ENCODE assay signal across 8 mouse cellular contexts in the genomic region with DNA sequence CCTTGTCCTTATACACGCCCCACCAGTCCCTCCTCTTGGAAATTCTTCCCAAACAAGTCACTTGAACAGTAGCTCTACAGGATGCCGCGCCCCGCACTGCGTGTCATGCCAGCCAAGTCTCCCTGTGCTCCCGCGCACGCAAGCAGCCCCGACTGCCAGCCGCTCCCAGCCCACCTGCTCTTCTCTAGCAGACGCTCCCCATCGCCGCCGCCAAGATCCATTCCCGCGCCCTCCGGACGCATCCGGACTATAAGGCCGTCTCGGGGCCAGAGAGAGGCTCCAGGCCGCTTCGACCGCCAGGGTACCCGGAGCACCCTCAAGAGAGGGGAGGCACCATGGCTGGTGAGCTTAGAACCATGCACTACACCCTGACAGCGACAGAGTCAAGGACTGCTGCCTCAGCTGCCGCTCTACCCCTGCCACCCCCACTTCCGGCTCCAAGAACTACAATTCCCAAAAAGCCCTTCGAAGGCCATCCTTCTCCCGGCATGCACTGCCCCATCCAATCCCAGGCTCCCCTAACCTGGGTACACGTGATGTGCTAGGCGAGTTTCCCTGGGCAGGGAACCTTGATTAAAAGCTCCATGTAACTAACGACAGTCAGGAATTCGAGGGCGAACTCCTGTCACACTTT. TPM values are rescaled to one million over a fixed set of nuclear protein-coding genes. Genes with fewer than 3 reads are reported as not detected.
DNase-seq lines count a peak whose midpoint lies in the region; ATAC-seq and TF ChIP-seq lines count a peak whose summit lies in the region.

No protein-coding gene starts in this region.

- peak overlapping the region; percentile 37 for H3K27ac ChIP-seq in bone marrow macrophage, adult 2 months (ENCODE audit: insufficient read depth, low read depth, low read length)
- H3K27ac ChIP-seq in embryonic fibroblast, embryonic 13.5 days (ENCODE audit: insufficient read depth, low read length): peak overlapping the region; percentile 80
- peak overlapping the region; percentile 55; the same call in 1 of the 2 replicates for H3K27ac ChIP-seq in kidney, embryonic 14.5 days (ENCODE audit: low read depth, low read length)
- H3K27ac ChIP-seq in limb, embryonic 15.5 days: peak overlapping the region; percentile 88

- peaks cover 5% of the 10 kb centered on the region; the same call in 1 of the 2 replicates for H3K36me3 ChIP-seq in kidney, embryonic 14.5 days (ENCODE audit: control insufficient read depth, insufficient read depth, low read length)
- peaks cover 5% of the 10 kb centered on the region; the same call in 1 of the 2 replicates for H3K36me3 ChIP-seq in limb, embryonic 15.5 days

- no peaks in the 10 kb centered on the region for H3K9me3 ChIP-seq in kidney, embryonic 14.5 days (ENCODE audit: control insufficient read depth, low read length)
- no peaks in the 10 kb centered on the region for H3K9me3 ChIP-seq in limb, embryonic 15.5 days

- peaks cover 11% of the 10 kb centered on the region for H3K4me1 ChIP-seq in bone marrow macrophage, adult 2 months (ENCODE audit: control insufficient read depth, insufficient read depth, low read length)
- 0 out of 2 replicates have a peak, but pooled peaks cover 2% of the 10 kb centered on the region for H3K4me1 ChIP-seq in embryonic fibroblast, embryonic 13.5 days (ENCODE audit: control insufficient read depth, insufficient read depth, low read length)
- H3K4me1 ChIP-seq in kidney, embryonic 14.5 days (ENCODE audit: control insufficient read depth, insufficient read depth, low read length): peaks cover 14% of the 10 kb centered on the region
- peaks cover 17% of the 10 kb centered on the region for H3K4me1 ChIP-seq in limb, embryonic 15.5 days

- under 1% methylated on average over 35 of the region's 35 CpGs for WGBS in kidney, embryonic 14.5 days
- WGBS in limb, embryonic 15.5 days: under 1% methylated on average over 35 of the region's 35 CpGs

- H3K9ac ChIP-seq in kidney, embryonic 14.5 days (ENCODE audit: low read depth, low read length): peak overlapping the region; percentile 71
- peak overlapping the region; percentile 74 for H3K9ac ChIP-seq in limb, embryonic 15.5 days

- peak overlapping the region; percentile 79 for H3K4me3 ChIP-seq in bone marrow macrophage, adult 2 months (ENCODE audit: insufficient read depth, low read length)
- H3K4me3 ChIP-seq in embryonic fibroblast, embryonic 13.5 days (ENCODE audit: insufficient read depth, low read length): peak overlapping the region; percentile 93
- H3K4me3 ChIP-seq in kidney, embryonic 14.5 days (ENCODE audit: low read length): peak overlapping the region; percentile 87
- peak overlapping the region; percentile 94 for H3K4me3 ChIP-seq in limb, embryonic 15.5 days

- peak; percentile 97 for ATAC-seq in kidney, embryonic 14.5 days (ENCODE audit: low FRiP score, low TSS enrichment)
- peak; percentile 97 for ATAC-seq in limb, embryonic 15.5 days (ENCODE audit: insufficient number of reproducible peaks, low FRiP score, low TSS enrichment, low read depth)

- TF ChIP-seq POLR2A in bone marrow macrophage, adult 2 months (IDR thresholded peaks at IDR 0.05; ENCODE audit: borderline replicate concordance, low read depth, low read length): no peak
- TF ChIP-seq POLR2A in embryonic fibroblast, embryonic 13.5 days (IDR thresholded peaks at IDR 0.05; ENCODE audit: low read depth, low read length): peak; percentile 88

- no peak for TF ChIP-seq CTCF in bone marrow macrophage, adult 2 months (IDR thresholded peaks at IDR 0.05; ENCODE audit: low read depth, low read length)
- TF ChIP-seq CTCF in embryonic fibroblast, embryonic 13.5 days (IDR thresholded peaks at IDR 0.05; ENCODE audit: borderline replicate concordance, insufficient read depth, low read length): no peak

- H3K4me2 ChIP-seq in kidney, embryonic 14.5 days (replicated peaks; ENCODE audit: low read depth, low read length): peak overlapping the region; percentile 85
- peak overlapping the region; percentile 85 for H3K4me2 ChIP-seq in limb, embryonic 15.5 days

- DNase-seq in A20 (ENCODE audit: low read depth, low spot score): peak; percentile 93
- peak; percentile 93 to 96 for DNase-seq in heart, adult 9 months (ENCODE audit: low spot score in 2 of 2)
- peak; percentile 59 to 74 for DNase-seq in monocyte, adult 2 months (ENCODE audit: low read depth in 1 of 2, low spot score in 2 of 2)
- peak; percentile 92 to 93 for DNase-seq in spleen, postnatal 36 days (ENCODE audit: low spot score in 2 of 2)

- H3K27me3 ChIP-seq in kidney, embryonic 14.5 days (ENCODE audit: control insufficient read depth, insufficient read depth, low read length): no peaks in the 10 kb centered on the region
- no peaks in the 10 kb centered on the region for H3K27me3 ChIP-seq in limb, embryonic 15.5 days

RNA-seq across cellular contexts. Expression of gene Fyttd1, which starts 9.3 kb away (rescaled TPM):
- 33.0 and 34.7 TPM in 2 replicates for polyA plus RNA-seq in bone marrow macrophage, adult 2 months (2012; ENCODE audit: insufficient read depth, insufficient read length, missing spikeins)
- polyA plus RNA-seq in embryonic fibroblast, embryonic 13.5 days (2011; ENCODE audit: insufficient read length, low read depth, missing spikeins): 108 and 115 TPM in 2 replicates
- polyA plus RNA-seq in kidney, embryonic 14.5 days (2014; fragmentation: Nextera tagmentation; extraction: Ambion mirVana): 119 and 155 TPM in 2 replicates
- 102 TPM in 2 replicates for polyA plus RNA-seq in limb, embryonic 15.5 days (2015; fragmentation: Nextera tagmentation; extraction: Ambion mirVana)

RNA-seq across cellular contexts. Expression of gene Rubcn, which starts 9.5 kb away (rescaled TPM):
- polyA plus RNA-seq in bone marrow macrophage, adult 2 months (2012; ENCODE audit: insufficient read depth, insufficient read length, missing spikeins): 35.4 and 39.7 TPM in 2 replicates
- 26.2 and 27.1 TPM in 2 replicates for polyA plus RNA-seq in embryonic fibroblast, embryonic 13.5 days (2011; ENCODE audit: insufficient read length, low read depth, missing spikeins)
- 12.1 and 15.2 TPM in 2 replicates for polyA plus RNA-seq in kidney, embryonic 14.5 days (2014; fragmentation: Nextera tagmentation; extraction: Ambion mirVana)
- 22.7 and 24.2 TPM in 2 replicates for polyA plus RNA-seq in limb, embryonic 15.5 days (2015; fragmentation: Nextera tagmentation; extraction: Ambion mirVana)

RNA-seq across cellular contexts. Expression of gene Lrch3, which starts 45.9 kb away (rescaled TPM):
- polyA plus RNA-seq in bone marrow macrophage, adult 2 months (2012; ENCODE audit: insufficient read depth, insufficient read length, missing spikeins): 29.1 and 32.7 TPM in 2 replicates
- 39.9 and 52.7 TPM in 2 replicates for polyA plus RNA-seq in embryonic fibroblast, embryonic 13.5 days (2011; ENCODE audit: insufficient read length, low read depth, missing spikeins)
- 19.7 and 32.7 TPM in 2 replicates for polyA plus RNA-seq in kidney, embryonic 14.5 days (2014; fragmentation: Nextera tagmentation; extraction: Ambion mirVana)
- 23.1 TPM in 2 replicates for polyA plus RNA-seq in limb, embryonic 15.5 days (2015; fragmentation: Nextera tagmentation; extraction: Ambion mirVana)

RNA-seq across cellular contexts. Expression of gene Smbd1, which starts 57.8 kb away (rescaled TPM):
- polyA plus RNA-seq in bone marrow macrophage, adult 2 months (2012; ENCODE audit: insufficient read depth, insufficient read length, missing spikeins): not detected in 2 replicates
- polyA plus RNA-seq in embryonic fibroblast, embryonic 13.5 days (2011; ENCODE audit: insufficient read length, low read depth, missing spikeins): not detected in 2 replicates
- not detected in 2 replicates for polyA plus RNA-seq in kidney, embryonic 14.5 days (2014; fragmentation: Nextera tagmentation; extraction: Ambion mirVana)
- not detected in 2 replicates for polyA plus RNA-seq in limb, embryonic 15.5 days (2015; fragmentation: Nextera tagmentation; extraction: Ambion mirVana)

Comparison
In these comparisons a context has a peak if more than half of its experiments do, and no peak if none do; other contexts are left out.
1. Peak in every context shown above with its lines: DNase-seq, ATAC-seq, H3K4me3 ChIP-seq and H3K27ac ChIP-seq.
2. H3K27ac ChIP-seq: peak in every context shown above with its lines; median percentile 88 in limb, embryonic 15.5 days; 80 in embryonic fibroblast, embryonic 13.5 days; 55 in kidney, embryonic 14.5 days; 37 in bone marrow macrophage, adult 2 months.